Mouse (Mus musculus) heart, postnatal 36 days (tissue): Measurements from ENCODE around the gene Ust. TPM values are rescaled to one million over a fixed set of nuclear protein-coding genes. Genes with fewer than 3 reads are reported as not detected.
A peak's percentile ranks its signal among the peaks of the same experiment; 100 is the strongest.

Source experiments
- DNase-seq, 2 experiments: peaks; one replicate each; pipeline ENCODE4 v3.0.0; 2021 to 2022
- intact Hi-C: fragments of 180-260 bp; cut with DNase I; formaldehyde crosslinking; loops from one replicate; pipeline ENCODE4 v1.15.1; 2025
- total RNA-seq, 2 experiments: library from RNA; stranded (reverse); gene quantifications; 2 replicates each; pipeline ENCODE4 v1.2.3; 2021

The Ust gene
- total RNA-seq, 2 experiments from 2014 or later, result 1.3 to 2.0 TPM

- intact Hi-C loops, result no loop called here
- DNase-seq, result no peak
These were observed 13.0 kb downstream of the Ust start for GRCm38 (mm10) chr10:8505346-8506246.

DNA sequence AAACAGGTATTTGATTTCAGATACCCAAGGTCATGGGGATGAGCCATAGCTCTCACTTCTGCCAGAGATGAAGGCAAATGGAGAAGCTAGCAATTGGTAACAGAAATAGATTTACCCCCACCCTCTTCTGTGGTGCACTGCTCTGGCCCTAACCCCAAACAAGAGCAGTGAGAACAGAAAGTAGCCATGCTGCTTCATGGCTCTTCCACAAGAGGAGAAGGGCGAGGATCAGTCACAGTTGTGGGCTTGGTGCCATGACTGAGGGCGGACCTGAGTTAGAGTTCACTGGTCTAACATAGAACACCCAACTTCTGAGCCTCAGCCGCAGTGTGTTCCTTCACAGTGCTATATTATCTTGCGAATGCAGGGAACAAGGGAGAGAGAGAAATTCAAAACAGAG is 13.8 kb downstream of the Ust start:
- intact Hi-C loops, result no loop called here

DNA sequence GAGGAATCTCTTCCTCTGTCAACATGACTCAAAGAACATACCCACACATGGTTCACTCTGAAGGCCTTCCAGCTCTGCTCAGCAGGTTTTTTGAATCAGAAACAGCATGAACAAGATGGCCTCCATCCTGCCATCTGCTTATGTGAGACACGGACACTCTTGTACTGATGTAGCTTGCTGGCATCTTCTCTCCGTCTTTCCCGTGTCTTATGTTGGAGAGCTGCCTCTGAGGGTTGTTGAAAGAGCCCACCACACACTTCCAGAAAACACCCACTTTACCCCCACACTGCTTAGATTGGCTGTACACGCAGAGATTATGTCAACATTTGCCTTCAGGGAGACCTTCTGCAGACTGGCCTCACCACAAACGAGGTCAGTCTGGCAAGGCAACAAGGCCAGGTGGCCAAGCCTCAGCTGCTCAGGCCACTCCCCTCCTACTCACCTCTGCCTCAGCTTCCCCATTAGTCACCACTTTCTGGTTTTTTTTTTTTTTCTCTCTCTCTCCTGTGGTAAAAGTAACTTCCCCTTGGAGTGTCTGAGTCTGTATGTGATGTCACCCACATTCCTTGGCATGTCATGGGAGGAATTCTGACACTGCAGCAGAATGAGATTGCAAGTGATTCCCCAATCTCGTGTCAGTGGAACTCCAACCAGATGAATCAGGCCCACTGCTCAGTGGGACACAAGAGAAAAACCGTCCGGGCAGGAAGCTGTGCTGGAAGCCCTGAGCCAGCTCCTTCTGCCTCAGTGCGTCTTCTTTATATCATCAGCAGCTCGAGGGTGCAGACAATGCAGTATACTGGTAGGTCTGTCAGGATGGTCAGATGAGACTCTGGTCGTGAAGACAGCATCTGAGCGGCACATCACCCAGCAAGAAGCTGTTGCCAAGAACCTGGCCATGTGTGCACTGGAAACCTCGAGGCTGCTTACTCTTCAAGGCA is 19.4 kb downstream of the Ust start:
- no peak for DNase-seq
- intact Hi-C loops, result no loop called here

More for the DNA sequence above, 13.8 kb downstream of the Ust start:
- peak in 1 of 2 experiments; percentile 40 for DNase-seq

- DNase-seq, result no peak
- intact Hi-C loops, result no loop called here
These were observed 23.0 kb downstream of the Ust start for GRCm38 (mm10) chr10:8495543-8496141.

DNA sequence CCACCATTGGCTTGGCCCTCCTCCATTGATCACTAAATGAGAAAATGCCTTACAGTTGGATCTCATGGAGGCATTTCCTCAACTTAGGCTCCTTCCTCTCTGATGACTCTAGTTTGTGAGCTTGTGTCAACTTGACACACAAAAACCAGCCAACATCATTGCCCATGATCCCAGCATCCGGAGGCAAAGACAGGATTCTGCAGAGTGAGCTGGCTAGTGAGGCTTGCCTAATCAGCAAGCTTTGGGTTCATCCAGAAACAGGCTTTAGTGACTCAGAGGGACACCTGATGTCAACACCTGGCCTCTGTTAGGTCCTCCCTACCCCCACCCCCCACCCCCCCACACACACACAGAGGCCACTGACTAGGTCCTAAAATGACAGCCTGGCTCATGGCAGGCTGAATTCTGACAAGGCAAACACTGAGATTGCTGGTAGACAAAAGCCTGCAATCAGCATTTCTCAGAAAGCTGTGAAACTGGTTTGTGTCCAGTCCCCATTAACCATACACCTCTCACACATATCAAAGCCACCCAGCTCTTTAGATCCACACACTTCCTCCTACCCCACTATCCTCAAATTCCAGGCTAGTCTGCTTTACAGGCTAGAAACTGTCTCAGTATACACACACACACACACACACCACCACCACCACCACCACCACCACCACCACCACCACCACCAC is 26.6 kb downstream of the Ust start:
- intact Hi-C loops, result no loop called here
- no peak for DNase-seq

DNA sequence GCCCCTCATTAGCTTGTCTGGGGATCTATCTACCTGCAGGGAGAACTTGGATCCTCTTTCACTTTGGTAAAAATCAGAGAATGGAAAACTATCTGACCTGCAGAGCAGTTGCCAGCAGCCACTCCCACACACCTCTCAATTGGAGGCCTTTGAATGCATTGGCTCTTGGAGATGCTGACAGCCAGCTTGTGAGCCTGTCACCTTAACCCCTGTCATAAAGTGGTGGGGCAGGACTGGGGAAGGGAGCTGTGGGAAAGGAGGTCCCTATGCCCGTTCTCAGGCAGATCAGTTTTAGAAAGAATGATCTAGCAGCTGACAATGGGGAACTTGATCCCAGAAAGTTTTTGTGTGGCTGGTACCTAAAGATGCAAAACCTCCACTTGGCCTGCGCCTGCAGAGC is 31.2 kb downstream of the Ust start:
- intact Hi-C loops, result no loop called here
- no peak for DNase-seq

- intact Hi-C loops, result no loop called here
These were observed 34.1 kb downstream of the Ust start for GRCm38 (mm10) chr10:8484487-8484886.

DNA sequence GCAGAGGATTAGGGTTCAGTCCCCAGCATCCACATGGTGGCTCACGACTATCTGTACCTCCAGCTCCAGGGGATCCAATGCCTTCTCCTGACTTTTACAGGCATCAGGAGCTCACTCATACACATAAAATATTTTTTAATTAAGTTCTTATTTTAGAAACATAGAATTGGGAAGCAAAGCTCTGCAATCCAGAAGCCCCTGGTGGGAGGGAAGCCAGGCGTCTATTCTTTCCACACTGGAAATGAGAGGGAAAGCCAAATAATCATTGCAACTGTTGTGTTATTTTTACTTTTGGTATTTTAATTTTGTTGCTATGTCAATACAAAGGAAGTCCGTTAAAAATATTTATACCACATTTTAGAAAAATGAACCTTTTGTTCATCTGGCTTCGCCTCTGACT is 35.8 kb downstream of the Ust start:
- intact Hi-C loops, result no loop called here
- DNase-seq, result no peak

More at GRCm38 (mm10) chr10:8484487-8484886, 34.1 kb downstream of the Ust start:
- no peak for DNase-seq

DNA sequence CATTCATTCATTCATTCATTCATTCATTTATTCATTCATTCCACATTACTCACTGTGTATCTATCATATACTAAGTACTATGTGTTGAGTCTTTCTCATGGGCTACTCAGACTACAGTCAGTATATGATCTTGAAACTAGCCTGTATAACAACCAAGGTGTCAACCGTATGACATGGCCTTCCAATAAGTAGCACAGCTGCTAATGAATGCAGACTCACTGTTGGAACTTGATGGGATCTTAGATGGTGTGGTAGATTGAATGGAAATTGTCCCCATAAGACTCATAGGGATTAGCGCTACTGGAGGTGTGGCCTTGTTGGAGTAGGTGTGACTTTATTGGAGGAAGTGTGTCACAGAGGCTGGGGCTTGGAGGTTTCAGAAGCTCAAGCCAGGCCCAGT is 38.8 kb downstream of the Ust start:
- intact Hi-C loops, result no loop called here
- no peak for DNase-seq

GRCm38 (mm10) chr10:8477936-8478335 is 40.7 kb downstream of the Ust start:
- intact Hi-C loops, result no loop called here
- DNase-seq, result no peak

DNA sequence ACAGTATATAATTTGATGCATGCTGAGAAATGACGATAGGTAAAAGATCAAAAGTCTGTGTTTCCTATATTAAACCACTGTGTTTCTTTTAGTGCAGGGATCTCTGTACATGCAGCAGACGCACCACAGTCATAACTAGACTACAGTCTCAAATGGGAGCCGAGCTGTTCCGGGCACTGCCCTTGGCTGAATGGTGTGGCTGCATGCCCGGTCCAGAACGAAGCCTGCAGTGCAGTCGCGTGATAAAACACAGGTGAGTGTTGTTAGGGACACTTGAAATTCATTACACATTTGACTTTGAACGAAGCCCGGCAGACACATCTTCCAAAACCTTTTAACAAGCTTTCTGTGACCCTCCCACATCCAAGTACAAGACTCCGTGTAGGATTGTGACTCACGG is 46.6 kb downstream of the Ust start:
- DNase-seq, result no peak
- intact Hi-C loops, result no loop called here

DNA sequence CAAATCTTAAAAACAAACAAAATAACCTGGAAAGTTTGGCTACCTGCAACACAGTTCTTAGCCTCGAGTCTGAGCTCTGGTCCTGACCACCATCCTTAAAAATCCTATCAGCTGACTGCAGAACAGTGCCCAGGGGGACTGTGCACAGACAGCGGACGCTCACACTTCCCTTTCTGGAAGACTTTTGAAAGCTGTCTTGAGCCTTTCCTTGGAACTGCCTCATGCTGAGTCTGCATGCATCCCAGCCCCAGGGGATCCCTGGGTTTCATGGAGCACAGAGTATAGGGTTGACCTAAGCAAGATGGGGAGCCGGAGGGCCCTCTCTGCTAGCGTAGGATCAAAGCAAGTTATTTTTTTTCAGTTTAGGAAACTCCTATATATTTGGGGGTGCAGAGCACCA is 47.6 kb downstream of the Ust start:
- intact Hi-C loops, result no loop called here
- DNase-seq, result no peak

DNA sequence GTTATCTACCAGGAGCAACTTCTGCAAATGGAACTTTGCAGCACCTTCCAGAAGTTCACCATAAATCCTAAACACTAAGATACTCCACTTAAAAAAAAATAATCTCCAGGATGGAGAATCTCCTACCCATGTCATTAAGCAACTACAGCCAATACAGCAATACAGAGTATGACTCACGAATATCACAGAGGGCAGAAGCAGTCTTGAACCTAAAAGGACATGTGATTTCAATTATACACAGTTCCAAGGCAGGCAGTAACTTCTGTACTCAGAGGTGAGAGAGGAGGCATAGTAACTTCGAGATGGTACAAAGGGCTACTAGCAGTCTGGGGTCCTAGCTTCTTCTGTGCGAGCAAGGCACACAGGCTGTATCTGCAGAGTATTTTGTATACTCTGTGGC is 49.1 kb downstream of the Ust start:
- intact Hi-C loops, result no loop called here
- DNase-seq, result no peak

DNA sequence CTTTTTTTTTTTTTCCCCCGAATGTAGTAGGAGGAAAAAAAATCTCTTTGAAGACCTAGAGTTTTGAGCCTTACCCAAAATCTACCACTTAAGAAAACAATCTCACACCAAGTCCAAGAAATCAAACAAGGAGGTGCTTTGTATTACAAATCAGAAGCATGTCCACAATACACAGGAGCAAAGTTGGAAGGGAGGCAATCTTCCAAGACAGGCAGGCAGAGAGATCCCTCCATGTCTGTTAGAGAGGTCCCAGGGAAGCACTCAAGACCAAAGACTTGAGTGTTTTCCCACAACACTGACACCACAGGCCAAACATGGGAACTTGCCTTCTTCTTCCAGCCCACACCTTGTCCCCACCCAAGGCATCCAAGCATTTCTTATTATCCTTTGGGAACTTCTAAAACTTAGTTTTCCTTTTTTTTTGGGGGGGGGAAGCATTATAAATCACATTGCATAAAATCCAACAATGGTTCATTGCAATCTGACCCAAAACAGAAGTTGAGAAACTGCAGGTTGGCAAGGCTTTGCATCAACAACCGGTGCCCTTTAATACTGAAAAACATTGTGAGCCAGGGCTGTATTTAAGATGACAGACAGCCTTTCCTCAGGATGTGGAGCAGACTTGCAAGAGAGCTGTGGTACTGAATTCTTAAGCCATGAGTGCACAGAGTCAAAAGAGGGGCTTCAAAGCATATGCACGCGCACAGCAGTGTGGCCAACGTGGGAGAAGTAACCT is 49.8 kb downstream of the Ust start:
- intact Hi-C loops, result no loop called here
- no peak for DNase-seq

DNA sequence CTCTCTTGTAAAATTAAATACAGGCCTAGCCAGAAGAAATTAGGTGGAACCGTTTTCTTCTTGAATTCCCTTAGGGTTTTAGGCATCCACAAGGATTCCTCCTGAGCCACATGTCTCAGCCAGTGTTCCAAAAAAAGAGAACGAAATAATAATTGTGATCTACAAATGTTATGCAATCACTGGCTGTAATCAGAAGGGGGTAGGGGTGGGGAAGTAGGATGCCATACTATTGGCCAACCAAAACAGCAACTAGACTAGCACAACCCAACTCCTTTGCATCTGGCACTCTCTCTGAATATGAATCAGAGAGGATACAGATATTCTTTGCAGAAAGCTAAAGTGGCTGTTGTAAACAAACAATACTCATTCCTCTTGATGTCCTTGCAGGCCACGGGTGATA is 52.7 kb downstream of the Ust start:
- no peak for DNase-seq
- intact Hi-C loops, result no loop called here

DNA sequence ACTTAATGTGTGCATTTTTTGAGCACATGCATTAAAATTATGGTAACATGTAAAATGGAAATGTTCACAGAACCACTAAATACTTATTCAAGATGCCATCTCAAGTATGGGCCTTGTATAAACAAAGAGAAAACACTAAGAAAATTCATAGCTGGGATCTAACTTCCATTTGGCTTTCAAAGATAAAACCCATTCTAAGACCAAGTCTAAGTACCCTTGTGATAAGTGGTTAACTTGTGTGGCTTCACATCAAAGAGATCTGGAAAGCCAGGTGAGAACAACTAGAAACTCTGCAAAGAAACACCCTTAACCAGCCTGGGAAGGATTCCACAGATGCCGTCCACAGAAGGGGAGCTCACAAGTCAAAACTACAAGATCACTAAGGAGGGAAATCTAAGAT is 53.4 kb downstream of the Ust start:
- intact Hi-C loops, result no loop called here
- DNase-seq, result no peak

DNA sequence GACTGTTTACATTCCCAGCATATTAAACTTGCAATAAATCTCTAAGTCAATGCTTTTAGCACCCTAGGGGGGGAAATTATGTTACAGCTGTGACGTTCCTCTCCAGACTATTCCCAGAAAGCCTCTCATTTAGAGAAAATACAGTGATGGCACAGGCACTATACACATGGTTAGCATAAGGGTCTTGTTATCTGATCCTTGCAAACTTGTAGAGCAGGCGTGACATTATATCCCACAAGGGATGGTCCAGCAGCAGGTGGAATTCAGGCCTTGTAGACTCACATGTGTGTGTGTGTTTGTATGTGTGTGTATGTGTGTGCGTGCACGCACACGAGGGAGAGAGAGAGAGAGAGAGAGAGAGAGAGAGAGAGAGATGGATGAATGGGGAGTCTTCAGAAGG is 57.3 kb downstream of the Ust start:
- intact Hi-C loops, result no loop called here
- DNase-seq, result no peak

- DNase-seq, result no peak
- intact Hi-C loops, result no loop called here
These were observed 63.9 kb downstream of the Ust start for GRCm38 (mm10) chr10:8454711-8455110.

GRCm38 (mm10) chr10:8447681-8448080 is 70.9 kb downstream of the Ust start:
- DNase-seq, result no peak
- intact Hi-C loops, result no loop called here

DNA sequence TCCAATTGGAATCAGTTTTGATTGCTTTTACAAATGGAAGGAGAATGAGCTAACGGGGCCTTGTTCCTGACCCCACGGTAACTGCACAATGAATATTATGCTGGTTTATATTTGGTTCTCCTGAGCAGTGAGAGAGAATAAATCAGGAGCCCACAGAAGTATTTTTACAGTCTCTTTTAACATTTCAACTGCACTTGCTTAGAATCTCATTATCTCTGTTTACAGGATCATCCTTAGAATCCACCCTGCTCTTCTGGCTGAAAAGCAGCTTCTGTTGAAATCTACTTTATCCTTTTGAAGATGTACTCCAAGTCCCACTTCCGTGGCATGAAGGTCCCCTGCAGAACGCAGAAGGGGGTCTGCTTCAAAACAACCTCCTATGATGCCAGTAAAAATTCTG is 71.7 kb downstream of the Ust start:
- intact Hi-C loops, result no loop called here
- no peak for DNase-seq
